Mouse (Mus musculus): Measurements from ENCODE around the gene Stim1.

DNA sequence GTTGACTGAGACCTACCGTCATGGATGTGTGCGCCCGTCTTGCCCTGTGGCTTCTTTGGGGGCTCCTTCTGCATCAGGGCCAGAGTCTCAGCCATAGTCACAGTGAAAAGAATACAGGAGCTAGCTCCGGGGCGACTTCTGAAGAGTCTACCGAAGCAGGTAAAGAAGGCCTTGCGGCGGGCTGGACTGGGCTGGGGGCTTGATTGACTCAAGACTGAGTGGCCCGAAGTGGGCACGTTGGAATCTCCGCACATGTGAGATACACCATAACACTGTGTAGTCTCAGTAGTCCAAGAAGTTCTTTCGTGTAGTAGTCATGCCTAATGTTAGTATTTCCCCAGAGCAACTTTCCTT lies 766 bp downstream of the Stim1 start:
- no peak for TF ChIP-seq POLR2A (IDR thresholded peaks at IDR 0.05; ENCODE audit: extremely low read depth, insufficient read depth, low read length)
- no peak for TF ChIP-seq CTCF (IDR thresholded peaks at IDR 0.05; ENCODE audit: low read depth, low read length)
